Mouse (Mus musculus) ES-E14 (cell line): ENCODE measurements around the gene Ogdhl. TPM values are rescaled to one million over a fixed set of nuclear protein-coding genes. Genes with fewer than 3 reads are reported as not detected.

ENCODE experiments used
- DNase-seq: peaks from one replicate; pipeline ENCODE4 v3.0.0-alpha.2; 2013; ENCODE audit warnings: low read depth, low spot score
- H3K27ac ChIP-seq: 2 replicates; pipeline ENCODE4 v1.5.1; 2012; ENCODE audit warnings: low read depth, mild to moderate bottlenecking, low read length, moderate library complexity, mixed read lengths; ENCODE audit not compliant: poor library complexity, insufficient read depth, severe bottlenecking
- H3K36me3 ChIP-seq: 2 replicates; pipeline ENCODE4 v1.6.1; 2012; ENCODE audit warnings: mild to moderate bottlenecking, low read length, moderate library complexity, mixed read lengths; ENCODE audit not compliant: control insufficient read depth, poor library complexity, insufficient read depth, severe bottlenecking
- H3K4me1 ChIP-seq, 2 experiments: fragments of 150-350 bp in 1 of 2; sonication (generic) in 1 of 2; 2 replicates each; pipeline ENCODE4 v1.6.1; 2012; ENCODE audit warnings: low read length in 2 of 2, mild to moderate bottlenecking in 1 of 2, mixed read lengths in 1 of 2; ENCODE audit not compliant: control insufficient read depth in 2 of 2, insufficient read depth in 2 of 2, poor library complexity in 1 of 2
- H3K4me3 ChIP-seq, 2 experiments: fragments of 150-350 bp in 1 of 2; sonication (generic) in 1 of 2; 2 replicates each; pipeline ENCODE4 v1.5.1; 2012; ENCODE audit warnings: low read length in 2 of 2, low read depth in 1 of 2, mild to moderate bottlenecking in 1 of 2, mixed read lengths in 1 of 2; ENCODE audit not compliant: insufficient read depth in 1 of 2, poor library complexity in 1 of 2, severe bottlenecking in 1 of 2
- H3K9ac ChIP-seq: 2 replicates; pipeline ENCODE4 v1.6.1; 2012; ENCODE audit warnings: low read depth, mild to moderate bottlenecking, low read length, mixed read lengths; ENCODE audit not compliant: poor library complexity, insufficient read depth, severe bottlenecking
- H3K9me3 ChIP-seq: fragments of 150-350 bp; sonication (generic); 2 replicates; pipeline ENCODE4 v1.6.1; 2012; ENCODE audit warnings: low read depth, mild to moderate bottlenecking, low read length; ENCODE audit not compliant: control insufficient read depth, insufficient read depth
- CHD2 ChIP-seq: IDR thresholded peaks from 2 replicates; pipeline ENCODE4 v1.6.1; 2014; ENCODE audit warnings: mild to moderate bottlenecking, low read depth, low read length, inconsistent platforms
- HCFC1 ChIP-seq: IDR thresholded peaks from 2 replicates; pipeline ENCODE4 v1.6.1; 2012; ENCODE audit warnings: low read length, inconsistent platforms, borderline replicate concordance; ENCODE audit not compliant: insufficient read depth
- MAFK ChIP-seq: IDR thresholded peaks from 2 replicates; pipeline ENCODE4 v1.6.1; 2014; ENCODE audit warnings: mild to moderate bottlenecking, low read depth, low read length, inconsistent platforms; ENCODE audit not compliant: insufficient read depth
- ZC3H11A ChIP-seq: IDR thresholded peaks from 2 replicates; pipeline ENCODE4 v1.6.1; 2012; ENCODE audit warnings: low read depth, mild to moderate bottlenecking, inconsistent platforms, low read length, borderline replicate concordance
- ZNF384 ChIP-seq: IDR thresholded peaks from 2 replicates; pipeline ENCODE4 v1.6.1; 2012; ENCODE audit warnings: low read depth, low read length, inconsistent platforms
- in situ Hi-C, 2 experiments: fragments of 600-800 bp; cut with MboI; formaldehyde crosslinking; loops; one replicate each; pipeline ENCODE4 v1.15.1; 2025; ENCODE audit warnings: low sequenced_read_pairs in 2 of 2, inconsistent platforms in 1 of 2; ENCODE audit not compliant: unreplicated experiment in 2 of 2
- total RNA-seq: library from RNA; depleted of rRNA; stranded (reverse); fragments of 300-350 nt; gene quantifications from 2 replicates; pipeline ENCODE4 v1.2.3, GENCODE M21; 2012

Gene Ogdhl
- total RNA-seq, 1 experiment, result 46.6 TPM

DNA sequence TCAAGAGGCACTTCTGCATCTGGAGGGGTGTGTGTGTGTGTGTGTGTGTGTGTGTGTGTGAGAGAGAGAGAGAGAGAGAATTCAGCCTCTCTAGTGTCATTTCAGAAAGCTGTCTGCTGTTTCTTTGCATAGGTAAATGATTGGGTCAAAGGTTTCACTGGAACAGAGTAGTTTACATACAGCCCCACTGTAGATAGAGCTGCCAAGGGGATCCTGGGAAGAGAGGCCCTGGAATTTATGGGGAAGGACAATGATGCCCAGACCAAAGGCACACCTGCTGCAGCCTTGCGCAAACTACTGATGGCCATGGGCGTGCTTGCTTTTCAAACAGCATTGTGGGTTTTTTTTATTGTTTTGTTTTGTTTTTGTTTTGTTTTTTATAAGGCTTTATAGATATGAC lies 50.7 kb downstream of the Ogdhl start:
- DNase-seq, result no peak
- Histone ChIP-seq H3K4me1 (no peaks in the 10 kb centered on the region; a peak in 1 of 4 replicates), H3K36me3 (no peaks in the 10 kb centered on the region), H3K9ac (no peak overlapping the region), H3K4me3 (no peak overlapping the region), H3K9me3 (no peaks in the 10 kb centered on the region), H3K27ac (no peak overlapping the region)
- in situ Hi-C loops, result no loop called here
- no peak for TF ChIP-seq ZC3H11A
- TF ChIP-seq MAFK, result no peak
- no peak for TF ChIP-seq ZNF384
- no peak for TF ChIP-seq CHD2
- no peak for TF ChIP-seq HCFC1

DNA sequence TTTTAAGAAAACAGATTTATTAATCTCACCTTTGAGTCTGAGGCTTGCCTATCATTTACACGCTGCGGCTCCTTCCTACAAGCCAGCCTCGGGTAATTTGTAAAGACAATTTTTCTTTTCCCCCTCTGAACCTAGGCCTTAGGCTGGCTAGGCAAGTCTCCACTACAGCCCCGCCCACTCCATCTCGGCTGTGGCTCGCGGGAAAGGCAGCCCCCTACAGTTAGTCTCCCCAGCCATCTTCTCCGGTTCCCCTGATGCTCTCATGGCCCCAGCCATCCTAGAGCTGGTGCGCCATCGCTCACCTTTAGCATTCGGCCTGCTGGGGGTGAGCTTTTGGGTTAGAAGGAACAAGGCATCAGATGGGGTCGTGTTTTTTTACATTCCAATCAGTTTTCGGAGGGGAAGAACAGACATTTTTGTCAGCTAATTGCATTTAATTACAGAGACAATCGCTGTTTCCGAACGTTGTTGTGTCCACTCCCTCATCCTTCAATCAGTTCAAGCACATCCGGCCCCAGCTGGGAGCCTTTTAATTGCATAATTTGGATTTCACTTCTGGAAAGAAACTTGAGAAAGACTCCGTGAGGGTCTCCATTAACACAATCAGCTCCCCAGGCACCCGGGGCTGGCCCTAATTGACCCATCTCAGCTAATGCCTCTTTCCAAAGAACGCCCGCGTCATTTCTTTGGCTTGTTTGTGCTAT lies 57.7 kb downstream of the Ogdhl start:
- Histone ChIP-seq H3K4me1 (peaks cover 0 to 14% of the 10 kb centered on the region in 2 experiments; a peak in 1 of 4 replicates), H3K36me3 (no peaks in the 10 kb centered on the region), H3K27ac (peak overlapping the region; percentile 24; the same call in 1 of the 2 replicates), H3K9ac (no peak overlapping the region), H3K9me3 (no peaks in the 10 kb centered on the region), H3K4me3 (no peak overlapping the region)
- DNase-seq, result peak; percentile 47
- in situ Hi-C loops, result no loop called here
- TF ChIP-seq CHD2 (no peak), HCFC1 (no peak), MAFK (no peak), ZC3H11A (no peak), ZNF384 (no peak)

DNA sequence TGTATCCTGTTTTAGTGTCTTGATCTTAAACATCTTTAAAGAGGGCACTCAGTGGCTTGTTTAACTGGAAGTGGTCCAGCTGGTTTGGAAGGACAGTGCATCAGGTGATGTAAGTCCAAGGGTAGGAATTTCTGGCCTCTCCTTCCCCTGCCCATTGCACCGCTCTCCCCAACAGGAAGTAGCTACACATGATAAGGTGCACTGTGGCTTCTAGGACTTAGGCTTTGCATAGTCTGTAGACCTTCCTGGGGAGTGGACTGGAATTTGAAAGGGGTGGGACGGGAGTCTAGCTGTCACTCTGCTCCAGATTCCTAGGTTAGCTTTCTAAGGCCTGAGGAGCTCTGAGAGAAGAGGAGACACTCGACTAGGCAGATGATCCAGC lies 58.3 kb downstream of the Ogdhl start:
- H3K4me3 ChIP-seq, result no peak overlapping the region
- no peak for TF ChIP-seq MAFK
- no peaks in the 10 kb centered on the region for H3K36me3 ChIP-seq
- no peaks in the 10 kb centered on the region for H3K9me3 ChIP-seq
- no peak overlapping the region; the same call in 1 of the 2 replicates for H3K27ac ChIP-seq
- no peak for DNase-seq
- no peak overlapping the region for H3K9ac ChIP-seq
- H3K4me1 ChIP-seq, result peaks cover 0 to 14% of the 10 kb centered on the region in 2 experiments; a peak in 1 of 4 replicates
- in situ Hi-C loops, result no loop called here

DNA sequence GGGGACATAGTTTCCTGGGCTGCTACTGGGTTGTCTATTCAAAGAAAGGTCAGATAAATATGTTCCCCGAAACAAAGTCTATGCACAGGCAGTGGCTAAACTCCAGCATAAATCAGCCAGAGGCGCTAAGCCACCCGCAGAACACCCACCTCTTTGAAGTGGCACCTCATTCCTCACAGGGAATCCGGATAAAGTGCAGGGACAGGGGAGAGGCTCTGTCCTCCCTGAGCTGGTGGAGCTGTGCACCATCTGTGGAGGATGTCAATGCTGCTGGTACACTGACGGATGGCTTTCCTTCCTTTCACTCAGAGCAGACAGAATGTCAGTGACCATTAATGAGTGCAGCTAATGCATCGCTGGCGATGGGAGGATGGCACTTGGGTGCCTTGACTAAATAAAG lies 59.2 kb downstream of the Ogdhl start:
- H3K27ac ChIP-seq, result no peak overlapping the region

More for the DNA sequence above, 59.2 kb downstream of the Ogdhl start:
- no peak for DNase-seq
- in situ Hi-C loops, result no loop called here
- TF ChIP-seq ZC3H11A, result no peak
- no peak for TF ChIP-seq HCFC1
- TF ChIP-seq ZNF384, result no peak
- no peak for TF ChIP-seq MAFK
- no peak for TF ChIP-seq CHD2
- no peaks in the 10 kb centered on the region for H3K36me3 ChIP-seq
- no peak overlapping the region for H3K9ac ChIP-seq
- H3K9me3 ChIP-seq, result no peaks in the 10 kb centered on the region
- H3K4me1 ChIP-seq, result peaks cover 0 to 14% of the 10 kb centered on the region in 2 experiments; a peak in 1 of 4 replicates
- H3K4me3 ChIP-seq, result no peak overlapping the region
